Mouse (Mus musculus): ENCODE data around the gene Bmp8a. TPM values are rescaled to one million over a fixed set of nuclear protein-coding genes. Genes with fewer than 3 reads are reported as not detected.
A peak's percentile ranks its signal among the peaks of the same experiment; 100 is the strongest.
"Not testable (repeated sequence)": the region's sequence is repeated elsewhere in the genome, so short reads cannot be mapped to it uniquely, and the experiment has no call there.

Gene Bmp8a
- polyA plus RNA-seq, 1 experiment = 3.7 TPM

DNA sequence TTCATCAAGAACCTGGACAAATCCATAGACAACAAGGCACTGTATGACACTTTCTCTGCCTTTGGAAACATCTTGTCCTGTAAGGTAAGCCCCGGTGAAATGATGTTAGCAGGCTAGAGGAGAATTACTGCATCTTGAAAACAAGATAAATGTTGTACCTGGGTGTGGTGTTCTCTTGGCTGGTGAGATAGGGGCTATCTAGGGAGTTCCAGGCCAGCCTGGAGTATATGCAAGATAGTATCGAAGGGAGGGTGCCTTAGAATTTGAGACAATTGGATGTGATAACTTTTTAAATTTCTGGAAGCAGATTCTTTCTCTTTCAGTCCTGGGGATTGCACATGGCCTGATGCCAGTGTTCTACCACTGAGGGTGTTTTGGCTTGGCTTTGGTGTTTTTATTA lies 56.3 kb downstream of the Bmp8a start:
- Histone ChIP-seq H3K4me1 (ENCODE audit: control insufficient read depth, insufficient read depth, low read length) (peaks cover 3% of the 10 kb centered on the region; the same call in 1 of the 2 replicates), H3K36me3 (ENCODE audit: control insufficient read depth, insufficient read depth, low read length) (no peaks in the 10 kb centered on the region), H3K4me3 (ENCODE audit: control insufficient read depth, low read depth, low read length) (no peak overlapping the region), H3K27me3 (ENCODE audit: control insufficient read depth, insufficient read depth, low read length) (no peaks in the 10 kb centered on the region), H3K27ac (ENCODE audit: control insufficient read depth, insufficient read depth, low read depth, low read length) (no peak overlapping the region)
- no peak for TF ChIP-seq POLR2A (IDR thresholded peaks at IDR 0.05; ENCODE audit: control insufficient read depth, low read depth, low read length)
- TF ChIP-seq CTCF (IDR thresholded peaks at IDR 0.05; ENCODE audit: control insufficient read depth, insufficient read depth, insufficient replicate concordance, low read depth, low read length) = no peak

DNA sequence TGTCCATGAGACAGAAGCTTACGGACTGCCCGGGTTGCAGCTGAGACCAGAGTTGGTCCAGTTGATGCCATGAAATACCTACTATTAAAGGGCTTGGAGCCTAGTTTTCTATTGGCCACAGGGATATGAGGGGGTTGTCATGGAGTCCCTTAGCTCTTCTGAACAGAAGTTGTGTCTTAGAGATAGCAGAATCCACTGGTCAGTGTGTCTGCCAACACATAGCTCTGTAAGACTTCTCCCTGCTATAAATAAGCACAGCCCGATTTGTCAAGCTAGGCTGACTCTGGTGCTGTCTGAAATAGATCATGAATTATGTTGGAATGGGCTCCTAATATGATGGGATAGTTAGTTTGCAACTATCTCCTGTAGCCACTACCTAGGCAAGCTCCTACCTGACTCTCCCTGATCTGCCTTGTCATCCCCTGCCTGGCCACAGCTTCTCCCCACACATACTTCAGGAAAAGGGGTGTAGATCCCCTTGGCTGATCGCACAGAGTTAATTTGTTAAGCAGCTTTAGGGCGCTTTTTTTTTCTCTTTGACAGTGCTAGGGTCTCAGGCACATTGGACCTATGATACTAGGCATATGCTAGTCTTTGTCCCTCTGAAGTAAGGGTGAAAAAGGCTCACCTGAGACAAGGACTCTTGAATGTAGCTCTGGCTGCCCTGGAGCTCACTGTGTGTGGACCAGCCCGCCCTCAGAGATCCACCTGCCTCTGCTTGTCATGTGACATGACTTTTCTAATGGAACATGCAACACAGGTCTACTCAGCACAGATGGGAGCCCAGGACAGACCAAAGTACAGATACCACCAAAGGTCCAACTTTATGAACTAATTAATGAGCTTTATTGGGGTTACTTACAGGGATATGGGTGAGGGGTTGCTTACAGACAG lies 58.1 kb downstream of the Bmp8a start:
- H3K36me3 ChIP-seq (ENCODE audit: control insufficient read depth, insufficient read depth, low read length) = no peaks in the 10 kb centered on the region
- TF ChIP-seq POLR2A (IDR thresholded peaks at IDR 0.05; ENCODE audit: control insufficient read depth, low read depth, low read length) (no peak), CTCF (IDR thresholded peaks at IDR 0.05; ENCODE audit: control insufficient read depth, insufficient read depth, insufficient replicate concordance, low read depth, low read length) (no peak)
- H3K4me3 ChIP-seq (ENCODE audit: control insufficient read depth, low read depth, low read length) = no peak overlapping the region
- no peaks in the 10 kb centered on the region for H3K27me3 ChIP-seq (ENCODE audit: control insufficient read depth, insufficient read depth, low read length)
- H3K27ac ChIP-seq (ENCODE audit: control insufficient read depth, insufficient read depth, low read depth, low read length) = no peak overlapping the region
- H3K4me1 ChIP-seq (ENCODE audit: control insufficient read depth, insufficient read depth, low read length) = peaks cover 3% of the 10 kb centered on the region; the same call in 1 of the 2 replicates

DNA sequence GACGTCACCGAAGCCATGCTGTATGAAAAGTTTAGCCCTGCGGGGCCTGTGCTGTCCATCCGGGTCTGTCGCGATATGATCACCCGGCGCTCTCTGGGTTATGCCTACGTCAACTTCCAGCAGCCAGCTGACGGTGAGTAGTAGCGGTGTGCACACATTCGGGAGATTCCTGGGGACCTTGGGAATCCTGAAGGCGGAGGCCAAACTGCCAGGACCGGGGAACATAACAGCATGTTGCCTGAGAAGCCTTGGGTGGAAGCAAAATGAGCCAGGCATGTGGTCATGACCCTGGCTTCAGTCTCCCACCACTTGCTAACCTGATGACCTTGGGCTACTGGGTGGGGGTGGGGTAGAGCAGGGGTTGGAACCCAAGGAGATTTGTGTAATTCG lies 59.4 kb downstream of the Bmp8a start:
- not testable (repeated sequence) for H3K27me3 ChIP-seq (ENCODE audit: control insufficient read depth, insufficient read depth, low read length); H3K36me3 ChIP-seq (ENCODE audit: control insufficient read depth, insufficient read depth, low read length); H3K4me1 ChIP-seq (ENCODE audit: control insufficient read depth, insufficient read depth, low read length); H3K27ac ChIP-seq (ENCODE audit: control insufficient read depth, insufficient read depth, low read depth, low read length)
- peak overlapping the region; percentile 34 for H3K4me3 ChIP-seq (ENCODE audit: control insufficient read depth, low read depth, low read length)

DNA sequence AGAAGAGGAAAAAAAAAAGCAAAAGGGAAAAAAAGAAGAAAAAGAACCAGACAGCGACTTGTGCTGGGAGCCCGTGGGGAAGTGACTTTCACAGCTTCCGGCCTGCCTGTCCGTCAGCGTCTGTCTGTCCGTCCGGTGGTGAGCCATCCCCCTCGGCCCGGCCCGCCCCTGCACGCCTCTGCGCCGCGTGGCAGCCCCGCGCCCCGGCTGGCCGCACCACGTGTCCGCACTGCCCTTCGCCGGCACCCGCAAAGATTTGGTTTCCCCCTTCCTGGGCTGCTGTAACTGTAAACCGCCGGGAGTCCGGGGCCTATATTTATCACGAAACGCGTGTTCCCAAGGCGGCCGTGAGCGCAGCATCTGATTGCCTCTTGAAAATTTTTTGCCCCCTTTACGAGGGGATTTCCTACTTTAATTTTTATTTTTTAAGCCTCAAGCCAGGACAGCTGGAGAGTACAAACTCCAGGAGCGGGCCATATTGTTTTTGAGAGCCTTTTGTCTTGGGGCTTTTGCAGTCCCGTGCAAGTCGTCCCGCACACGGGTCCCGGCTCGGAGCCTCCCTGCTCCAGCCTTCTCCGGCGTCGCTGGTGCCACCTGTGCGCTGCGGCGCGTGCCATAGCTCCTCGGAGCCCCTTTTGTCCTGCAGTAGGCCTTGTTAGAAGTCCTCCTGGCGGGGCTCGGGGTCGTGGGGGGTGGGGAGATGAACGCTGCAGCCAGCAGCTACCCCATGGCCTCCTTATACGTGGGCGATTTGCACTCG lies 60.0 kb downstream of the Bmp8a start:
- H3K27me3 ChIP-seq (ENCODE audit: control insufficient read depth, insufficient read depth, low read length); H3K4me1 ChIP-seq (ENCODE audit: control insufficient read depth, insufficient read depth, low read length); H3K27ac ChIP-seq (ENCODE audit: control insufficient read depth, insufficient read depth, low read depth, low read length): not testable (repeated sequence)

DNA sequence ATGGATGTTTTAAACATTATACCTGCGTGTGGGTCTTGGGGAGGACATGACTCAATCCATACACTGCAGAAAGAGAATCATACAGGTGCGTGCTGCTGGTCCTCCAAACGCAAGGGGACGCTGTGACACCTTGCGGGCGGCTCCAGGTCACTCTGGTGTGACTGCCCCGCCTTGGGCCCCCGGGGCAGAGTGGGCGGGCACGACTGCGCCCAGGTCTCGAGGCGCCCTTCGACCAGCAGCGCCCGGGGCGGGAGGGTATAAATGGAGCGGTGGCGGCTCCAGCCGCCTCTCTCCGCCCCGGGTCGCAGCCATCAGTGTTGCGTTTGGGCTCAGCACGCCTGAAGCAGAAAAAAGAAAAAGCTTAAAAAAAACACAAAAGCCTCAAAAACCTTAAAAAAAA lies 60.6 kb downstream of the Bmp8a start:
- Histone ChIP-seq H3K4me1 (ENCODE audit: control insufficient read depth, insufficient read depth, low read length) (peaks cover 3% of the 10 kb centered on the region; the same call in 1 of the 2 replicates), H3K36me3 (ENCODE audit: control insufficient read depth, insufficient read depth, low read length) (no peaks in the 10 kb centered on the region), H3K27me3 (ENCODE audit: control insufficient read depth, insufficient read depth, low read length) (no peaks in the 10 kb centered on the region), H3K27ac (ENCODE audit: control insufficient read depth, insufficient read depth, low read depth, low read length) (no peak overlapping the region), H3K4me3 (ENCODE audit: control insufficient read depth, low read depth, low read length) (peak overlapping the region; percentile 69)
- peak; percentile 82 for TF ChIP-seq CTCF (IDR thresholded peaks at IDR 0.05; ENCODE audit: control insufficient read depth, insufficient read depth, insufficient replicate concordance, low read depth, low read length)
- peak; percentile 64 for TF ChIP-seq POLR2A (IDR thresholded peaks at IDR 0.05; ENCODE audit: control insufficient read depth, low read depth, low read length)

More for the DNA sequence above, 60.0 kb downstream of the Bmp8a start:
- H3K36me3 ChIP-seq (ENCODE audit: control insufficient read depth, insufficient read depth, low read length) = not testable (repeated sequence)
- H3K4me3 ChIP-seq (ENCODE audit: control insufficient read depth, low read depth, low read length) = peak overlapping the region; percentile 62

DNA sequence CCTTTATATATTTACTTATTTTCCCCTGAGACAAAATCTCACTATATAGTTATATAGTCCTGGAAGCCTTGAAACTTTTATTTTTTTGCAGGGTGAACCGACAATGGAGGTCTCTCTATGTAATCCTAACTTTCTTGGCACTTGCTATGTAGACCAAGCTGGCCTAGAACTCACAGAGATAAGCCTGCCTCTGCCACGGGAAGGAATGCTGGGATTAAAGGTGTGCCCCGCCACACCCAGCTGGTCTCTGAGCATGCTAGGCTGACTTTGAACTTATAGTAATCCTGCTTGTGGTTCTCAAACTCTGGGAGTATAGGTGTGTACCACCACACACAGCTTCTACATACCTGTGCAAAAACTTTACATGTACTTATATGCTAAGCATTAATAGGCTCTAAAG lies 62.9 kb downstream of the Bmp8a start:
- H3K4me3 ChIP-seq (ENCODE audit: control insufficient read depth, low read depth, low read length) = no peak overlapping the region
- TF ChIP-seq POLR2A (IDR thresholded peaks at IDR 0.05; ENCODE audit: control insufficient read depth, low read depth, low read length) = no peak
- TF ChIP-seq CTCF (IDR thresholded peaks at IDR 0.05; ENCODE audit: control insufficient read depth, insufficient read depth, insufficient replicate concordance, low read depth, low read length) = no peak
- H3K27me3 ChIP-seq (ENCODE audit: control insufficient read depth, insufficient read depth, low read length) = no peaks in the 10 kb centered on the region
- H3K27ac ChIP-seq (ENCODE audit: control insufficient read depth, insufficient read depth, low read depth, low read length) = no peak overlapping the region
- H3K36me3 ChIP-seq (ENCODE audit: control insufficient read depth, insufficient read depth, low read length) = no peaks in the 10 kb centered on the region
- H3K4me1 ChIP-seq (ENCODE audit: control insufficient read depth, insufficient read depth, low read length) = peaks cover 3% of the 10 kb centered on the region; the same call in 1 of the 2 replicates

DNA sequence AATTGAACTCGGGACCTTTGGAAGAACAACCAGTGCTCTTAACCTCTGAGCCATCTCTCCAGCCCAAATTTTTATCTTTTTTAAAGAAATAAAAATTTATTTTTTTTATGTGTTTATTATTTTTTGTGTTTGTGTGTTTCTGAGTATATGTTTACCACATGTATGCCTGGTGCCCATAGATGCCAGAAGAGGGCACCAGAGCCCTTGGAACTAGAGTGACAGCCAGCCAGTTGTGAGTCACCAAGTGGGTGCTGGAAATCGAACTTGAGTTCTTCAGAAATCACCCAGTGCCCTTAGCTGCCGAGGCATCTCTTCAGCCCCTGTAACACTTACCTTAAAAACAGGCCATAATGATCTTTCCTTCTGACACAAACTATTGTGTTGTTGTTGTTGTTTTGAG lies 72.0 kb downstream of the Bmp8a start:
- no peak for TF ChIP-seq POLR2A (IDR thresholded peaks at IDR 0.05; ENCODE audit: control insufficient read depth, low read depth, low read length)
- no peak for TF ChIP-seq CTCF (IDR thresholded peaks at IDR 0.05; ENCODE audit: control insufficient read depth, insufficient read depth, insufficient replicate concordance, low read depth, low read length)
- no peaks in the 10 kb centered on the region for H3K27me3 ChIP-seq (ENCODE audit: control insufficient read depth, insufficient read depth, low read length)
- no peak overlapping the region for H3K27ac ChIP-seq (ENCODE audit: control insufficient read depth, insufficient read depth, low read depth, low read length)
- H3K4me1 ChIP-seq (ENCODE audit: control insufficient read depth, insufficient read depth, low read length) = no peaks in the 10 kb centered on the region
- H3K36me3 ChIP-seq (ENCODE audit: control insufficient read depth, insufficient read depth, low read length) = no peaks in the 10 kb centered on the region
- H3K4me3 ChIP-seq (ENCODE audit: control insufficient read depth, low read depth, low read length) = no peak overlapping the region

Other genes with a start within 250 kb of the Bmp8a start
- gene Bmp8b, start 238.1 kb downstream of the Bmp8a start, polyA plus RNA-seq (2012; rRNA removed) = 2.8 TPM in 2 replicates
- gene Oxct2b, start 227.0 kb downstream of the Bmp8a start, polyA plus RNA-seq (2012; rRNA removed) = 237 and 290 TPM in 2 replicates
- gene Ppie, start 203.3 kb downstream of the Bmp8a start, polyA plus RNA-seq (2012; rRNA removed) = 16.7 and 18.0 TPM in 2 replicates
- gene Hpcal4, start 160.0 kb downstream of the Bmp8a start, polyA plus RNA-seq (2012; rRNA removed) = 7.7 and 9.8 TPM in 2 replicates
- 0.22 and 0.38 TPM in 2 replicates for gene Nt5c1a, start 141.7 kb downstream of the Bmp8a start, polyA plus RNA-seq (2012; rRNA removed)
- 0.76 and 0.88 TPM in 2 replicates for gene Heyl, start 109.7 kb downstream of the Bmp8a start, polyA plus RNA-seq (2012; rRNA removed)
- 7.4 and 7.8 TPM in 2 replicates for gene Pabpc4, start 80.9 kb downstream of the Bmp8a start, polyA plus RNA-seq (2012; rRNA removed)
- 213 and 260 TPM in 2 replicates for gene Oxct2a, start 19.6 kb downstream of the Bmp8a start, polyA plus RNA-seq (2012; rRNA removed)

Measured in testis, adult 2 months (tissue).